Mouse (Mus musculus): ENCODE results near the gene Popdc3.

Gene Popdc3

DNA sequence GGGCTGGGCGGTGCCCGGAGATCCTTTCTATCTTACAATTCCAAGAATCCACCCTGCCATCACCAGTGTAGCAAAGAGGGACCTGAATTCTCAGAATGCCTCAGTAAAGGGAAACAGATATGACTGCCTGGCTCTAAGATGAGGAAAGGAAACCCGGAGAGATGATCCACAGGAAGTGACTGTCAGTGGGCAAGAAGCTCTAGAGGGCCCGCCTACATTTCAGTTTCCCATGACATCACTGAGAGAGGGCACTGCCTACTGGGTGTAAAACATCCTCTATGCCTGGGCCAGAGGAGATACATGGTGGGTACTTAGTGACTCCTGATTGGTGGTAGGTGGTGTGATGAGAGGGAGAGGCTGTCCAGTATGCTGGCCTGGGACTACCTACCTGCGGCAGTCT is 99.1 kb downstream of the Popdc3 start:
- no peak for TF ChIP-seq GATA4 (IDR thresholded peaks at IDR 0.05; ENCODE audit: insufficient replicate concordance, low read length)

DNA sequence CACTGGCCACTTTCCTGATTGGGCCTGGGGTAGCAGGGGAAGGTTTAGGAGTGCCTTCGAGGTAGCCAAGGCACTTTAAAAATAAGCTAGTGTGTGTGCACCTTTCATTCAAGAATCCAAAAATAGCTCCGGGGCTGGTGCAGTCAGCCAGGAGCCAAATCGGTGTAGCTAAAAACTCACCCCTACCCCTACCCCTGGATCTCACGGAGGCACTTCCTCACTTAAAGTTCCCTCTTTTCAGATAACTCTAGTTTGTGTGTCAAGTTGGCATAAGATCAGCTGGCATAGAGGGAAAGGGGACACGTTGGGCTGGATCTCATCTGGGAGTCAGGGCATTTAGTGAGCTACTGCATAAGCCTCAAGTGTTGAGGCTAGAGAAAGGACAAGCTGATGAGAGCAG is 107.8 kb downstream of the Popdc3 start:
- no peak for TF ChIP-seq GATA4 (IDR thresholded peaks at IDR 0.05; ENCODE audit: insufficient replicate concordance, low read length)

DNA sequence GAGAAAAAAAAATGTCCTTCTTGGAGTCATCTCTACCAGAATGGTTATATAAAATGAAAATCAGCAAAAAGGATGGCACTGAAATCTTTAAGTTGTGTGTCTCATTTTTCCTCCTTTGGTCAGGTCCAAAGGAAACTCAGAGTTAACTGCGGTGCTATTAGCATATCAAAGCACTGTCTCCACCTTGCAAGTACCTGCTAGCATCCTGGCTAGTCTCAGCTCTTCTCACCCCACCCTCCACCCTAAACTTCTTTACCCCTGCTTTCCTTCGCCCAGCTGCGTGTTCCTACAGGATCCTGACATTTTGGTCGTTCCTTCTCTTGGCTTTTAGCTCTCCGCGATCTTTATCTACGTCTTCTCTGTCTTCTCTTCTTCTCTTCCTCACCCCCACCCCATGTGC is 110.5 kb downstream of the Popdc3 start:
- no peak for TF ChIP-seq GATA4 (IDR thresholded peaks at IDR 0.05; ENCODE audit: insufficient replicate concordance, low read length)

DNA sequence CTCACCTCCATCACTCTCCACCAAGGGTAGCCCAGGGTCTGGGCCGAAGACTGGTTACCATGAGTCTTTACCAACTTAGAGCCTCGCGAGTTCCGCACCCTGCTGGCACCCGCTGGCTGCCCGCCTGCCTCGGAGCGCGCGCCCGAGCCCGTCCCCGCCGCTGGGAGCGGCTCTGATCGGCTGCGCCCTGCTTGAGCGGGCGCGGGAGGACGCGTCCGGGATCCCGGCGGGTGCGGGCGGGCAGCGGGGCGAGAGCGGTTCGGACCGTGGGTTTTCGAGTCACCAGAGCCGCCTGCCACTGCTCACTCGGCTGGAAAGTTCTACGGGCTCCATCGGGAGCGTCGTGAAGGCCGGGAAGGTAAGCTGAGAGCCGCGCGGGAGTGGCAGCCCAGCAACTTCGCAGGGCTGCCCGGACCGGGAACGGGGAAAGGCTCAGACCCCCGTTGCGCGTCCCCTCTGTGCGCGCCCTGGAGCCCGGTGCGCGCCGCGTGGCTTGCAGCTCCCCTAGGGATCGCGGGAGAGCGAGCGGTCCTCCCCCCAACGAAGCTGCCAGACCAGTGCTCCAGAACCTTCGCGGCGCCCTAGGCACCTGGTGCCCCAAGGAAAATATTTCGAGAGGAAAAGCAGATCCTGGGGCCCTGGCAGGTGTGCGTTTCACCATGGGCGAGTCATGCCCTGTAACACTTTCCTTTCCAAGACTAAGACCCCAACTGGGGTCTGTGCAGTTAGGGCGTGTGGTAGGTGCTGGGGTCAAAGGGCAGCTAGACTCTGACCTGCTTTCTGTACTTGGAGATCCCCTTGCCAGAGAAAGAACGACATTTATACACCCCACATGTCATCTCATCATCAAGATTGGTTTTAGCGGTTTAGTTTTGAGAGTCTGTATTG is 111.6 kb downstream of the Popdc3 start:
- no peak for TF ChIP-seq GATA4 (IDR thresholded peaks at IDR 0.05; ENCODE audit: insufficient replicate concordance, low read length)

DNA sequence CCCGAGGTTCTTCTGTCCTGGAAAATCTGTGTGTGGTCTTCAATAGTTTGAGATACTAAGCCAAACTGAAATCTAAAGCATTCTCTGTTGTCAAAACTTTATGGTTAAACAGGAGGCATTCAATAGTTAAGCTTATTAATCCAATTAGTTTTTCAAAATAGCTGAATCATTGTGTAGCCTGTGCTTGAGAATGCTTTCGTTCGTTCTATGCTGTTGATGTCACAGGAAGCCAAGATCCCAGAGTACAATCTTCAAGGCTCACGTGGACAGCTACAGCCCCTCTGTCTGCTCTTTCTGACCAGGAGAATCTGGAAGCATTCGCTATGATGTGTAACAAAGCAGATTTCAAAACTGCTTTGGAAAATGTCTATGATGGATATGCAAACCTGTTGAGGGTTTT is 112.7 kb downstream of the Popdc3 start:
- no peak for TF ChIP-seq GATA4 (IDR thresholded peaks at IDR 0.05; ENCODE audit: insufficient replicate concordance, low read length)

DNA sequence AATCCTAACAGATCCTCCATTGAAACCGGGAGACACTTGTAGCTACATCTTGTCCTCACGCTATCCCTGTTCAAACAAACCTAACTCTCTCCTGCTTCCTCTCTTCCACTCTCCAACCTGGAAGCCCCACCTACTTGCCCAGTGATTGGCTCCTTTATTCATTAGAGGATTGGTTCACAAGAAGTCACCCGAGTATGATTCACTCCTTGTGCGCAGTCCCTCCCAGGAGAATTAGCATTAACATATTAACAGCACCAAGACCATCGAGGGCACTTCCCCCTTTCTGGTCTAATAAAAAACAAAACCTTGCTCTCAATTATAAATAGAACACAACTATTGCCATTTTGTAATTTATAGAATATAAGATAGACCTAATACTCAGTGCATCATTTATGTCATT is 117.2 kb downstream of the Popdc3 start:
- TF ChIP-seq GATA4 (IDR thresholded peaks at IDR 0.05; ENCODE audit: insufficient replicate concordance, low read length) = no peak

DNA sequence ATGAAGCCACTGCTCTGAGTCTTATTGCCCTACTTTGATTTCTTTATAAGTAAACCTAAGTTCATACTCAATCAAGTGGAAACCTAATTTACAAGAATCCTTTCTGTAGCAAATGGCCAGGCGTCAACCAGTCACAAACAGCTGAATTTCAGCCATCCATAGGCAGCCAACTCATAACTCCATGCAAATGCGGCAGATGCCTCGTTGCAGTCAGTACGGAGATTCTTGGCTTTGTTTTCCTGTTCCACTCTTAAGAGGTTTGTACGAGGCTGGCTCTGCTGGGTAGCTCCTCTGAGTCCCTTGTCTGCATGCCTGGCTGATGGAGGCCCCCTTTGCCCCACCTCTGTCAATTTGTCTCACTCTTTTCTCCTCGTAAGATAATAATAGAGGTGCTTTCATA is 120.6 kb downstream of the Popdc3 start:
- no peak for TF ChIP-seq GATA4 (IDR thresholded peaks at IDR 0.05; ENCODE audit: insufficient replicate concordance, low read length)

GRCm38 (mm10) chr10:45299509-45299908 is 121.6 kb downstream of the Popdc3 start:
- no peak for TF ChIP-seq GATA4 (IDR thresholded peaks at IDR 0.05; ENCODE audit: insufficient replicate concordance, low read length)

DNA sequence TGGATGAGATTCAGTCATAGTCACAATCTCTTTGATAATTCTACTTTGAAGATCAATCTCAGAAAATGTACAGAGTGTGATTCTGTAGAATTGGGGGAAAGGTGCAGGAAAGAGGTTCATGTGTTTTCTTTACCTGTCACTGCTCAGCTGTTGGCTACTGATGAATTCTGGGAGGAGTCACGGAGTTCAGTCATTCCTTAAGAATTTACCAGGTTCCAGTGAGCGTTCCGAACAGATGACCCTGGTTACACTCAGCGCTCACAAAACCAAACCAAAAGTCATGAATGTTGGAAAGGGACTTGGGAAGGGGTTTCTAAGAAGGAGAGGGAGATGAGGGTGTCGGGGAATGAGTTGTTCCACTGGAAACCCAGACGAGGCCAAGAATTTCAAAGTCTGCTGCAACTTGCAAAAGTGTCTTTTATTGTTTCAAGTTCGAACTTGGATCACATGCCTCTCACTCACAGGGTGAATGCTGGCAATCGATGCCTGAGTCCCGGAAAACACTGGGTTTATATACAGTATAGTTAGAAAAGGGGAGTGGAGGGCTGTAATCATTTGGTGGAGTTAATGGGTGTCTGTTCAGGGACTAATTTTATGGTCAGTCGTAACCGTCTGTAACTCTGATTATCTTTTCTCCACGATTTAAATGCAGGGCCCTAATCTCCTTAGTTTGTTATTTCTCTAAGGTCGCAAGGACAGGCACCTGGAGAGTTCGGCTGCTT is 125.6 kb downstream of the Popdc3 start:
- TF ChIP-seq GATA4 (IDR thresholded peaks at IDR 0.05; ENCODE audit: insufficient replicate concordance, low read length) = no peak

- no peak for TF ChIP-seq GATA4 (IDR thresholded peaks at IDR 0.05; ENCODE audit: insufficient replicate concordance, low read length)
Measured at GRCm38 (mm10) chr10:45305173-45305572, 127.3 kb downstream of the Popdc3 start.

- no peak for TF ChIP-seq GATA4 (IDR thresholded peaks at IDR 0.05; ENCODE audit: insufficient replicate concordance, low read length)
Measured at GRCm38 (mm10) chr10:45311129-45311528, 133.2 kb downstream of the Popdc3 start.

GRCm38 (mm10) chr10:45311624-45312023 is 133.7 kb downstream of the Popdc3 start:
- TF ChIP-seq GATA4 (IDR thresholded peaks at IDR 0.05; ENCODE audit: insufficient replicate concordance, low read length) = no peak

DNA sequence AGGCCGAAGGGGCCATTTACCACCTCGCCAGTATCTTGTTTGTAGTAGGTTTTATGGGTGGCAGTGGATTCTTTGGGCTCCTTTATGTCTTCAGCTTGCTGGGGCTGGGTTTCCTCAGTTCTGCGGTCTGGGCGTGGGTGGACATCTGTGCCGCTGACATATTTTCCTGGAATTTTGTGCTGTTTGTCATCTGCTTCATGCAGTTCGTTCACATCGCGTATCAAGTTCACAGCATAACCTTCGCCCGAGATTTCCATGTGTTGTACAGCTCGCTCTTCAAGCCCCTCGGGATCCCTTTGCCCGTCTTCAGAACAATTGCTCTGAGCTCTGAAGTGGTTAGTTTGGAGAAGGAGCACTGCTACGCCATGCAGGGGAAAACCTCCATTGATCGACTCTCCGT is 137.0 kb downstream of the Popdc3 start:
- no peak for TF ChIP-seq GATA4 (IDR thresholded peaks at IDR 0.05; ENCODE audit: insufficient replicate concordance, low read length)

DNA sequence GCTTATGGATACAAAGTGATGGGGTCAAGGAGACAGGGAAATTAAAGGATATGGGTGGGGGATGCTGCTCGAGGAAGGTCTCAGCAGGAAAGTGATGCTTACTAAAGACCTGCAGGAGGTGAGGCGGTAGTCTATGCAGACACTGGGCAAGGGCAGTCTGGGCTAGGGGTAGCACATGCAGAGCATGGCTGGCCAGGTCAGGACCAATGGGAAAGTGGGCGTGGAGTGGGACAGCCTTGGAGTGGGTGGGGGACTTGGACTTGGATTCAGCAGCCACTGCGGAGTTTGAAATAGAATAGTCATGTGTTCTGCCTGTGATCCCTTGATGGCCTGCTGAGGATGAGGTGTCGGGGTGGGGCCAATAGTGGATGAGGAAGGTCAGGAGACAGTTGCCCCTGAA is 141.0 kb downstream of the Popdc3 start:
- TF ChIP-seq GATA4 (IDR thresholded peaks at IDR 0.05; ENCODE audit: insufficient replicate concordance, low read length) = no peak

DNA sequence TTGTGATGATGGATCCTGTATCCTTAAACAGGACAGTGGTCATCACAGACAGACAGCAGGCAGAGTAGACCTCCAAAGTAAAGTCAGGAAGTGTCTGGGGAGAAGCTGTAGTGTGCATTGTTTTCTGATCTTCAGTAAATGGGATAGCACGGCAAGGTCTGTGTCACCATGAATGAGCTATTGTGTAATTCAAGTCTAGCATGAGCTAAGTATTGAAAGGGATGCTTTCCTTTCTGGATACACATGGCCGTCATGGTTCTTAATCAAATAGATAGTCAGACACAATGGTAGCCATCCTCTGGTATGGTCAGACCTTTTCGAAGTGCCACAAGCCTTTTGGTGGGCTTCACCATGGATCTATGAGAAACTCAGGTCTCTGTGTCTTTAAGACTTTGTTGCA is 142.4 kb downstream of the Popdc3 start:
- TF ChIP-seq GATA4 (IDR thresholded peaks at IDR 0.05; ENCODE audit: insufficient replicate concordance, low read length) = no peak

DNA sequence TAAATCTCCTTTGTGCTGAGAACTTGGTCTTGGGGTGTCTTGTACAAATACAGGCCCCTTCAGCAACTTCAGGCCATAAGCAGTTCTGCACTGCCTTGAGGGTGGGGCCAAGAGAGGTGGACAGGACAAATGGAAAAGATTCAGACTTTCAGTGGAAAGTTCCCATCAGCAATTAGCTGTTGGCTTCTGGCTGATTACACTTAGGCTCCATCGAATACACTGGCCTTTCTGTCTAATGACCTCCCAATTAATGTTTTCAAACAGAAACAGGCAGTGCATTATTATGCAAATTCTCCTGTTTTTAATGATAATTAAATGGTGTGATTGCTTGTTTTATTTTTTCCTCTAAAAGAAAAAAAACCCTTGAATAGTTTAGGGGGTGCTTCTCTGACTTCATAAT is 146.3 kb downstream of the Popdc3 start:
- no peak for TF ChIP-seq GATA4 (IDR thresholded peaks at IDR 0.05; ENCODE audit: insufficient replicate concordance, low read length)

All from liver, adult (tissue).